Mouse (Mus musculus): ENCODE data around the gene Tmem100. TPM values are rescaled to one million over a fixed set of nuclear protein-coding genes. Genes with fewer than 3 reads are reported as not detected.

Tmem100 gene
- total RNA-seq (2021), result 10 to 100 TPM; 19.2 to 19.7 TPM

DNA sequence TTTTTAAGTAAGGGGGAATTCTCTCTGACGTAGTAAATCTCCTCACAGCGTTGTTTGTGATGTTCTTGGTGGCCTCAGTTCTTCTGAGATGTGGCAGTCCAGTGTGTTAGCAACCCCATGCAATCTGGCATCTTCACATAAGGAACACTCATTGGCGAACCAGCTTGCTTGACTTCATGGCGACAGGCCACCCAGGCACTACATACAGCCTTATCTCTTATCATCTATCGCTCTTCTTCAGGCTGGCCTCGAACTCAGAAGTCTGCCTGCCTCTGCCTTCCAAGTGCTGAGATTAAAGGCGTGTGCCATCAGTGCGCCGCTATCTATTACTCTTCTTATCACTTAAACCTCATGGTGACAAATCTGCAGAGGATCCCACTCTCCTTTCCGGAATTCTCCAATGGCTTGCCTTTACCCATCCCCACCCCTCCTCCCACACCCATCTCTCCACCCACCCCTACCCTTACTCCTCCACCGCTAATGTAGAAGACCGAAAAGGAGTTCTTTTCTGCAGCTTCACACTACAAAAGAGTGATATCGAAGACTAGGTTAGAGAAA is at the start of gene Tmem100:
Tmem100 (plus strand) TSS at position 508 of the 558 bp plus-strand sequence.
- intact Hi-C loops (cut with DNase I), result no loop called here
- DNase-seq (ENCODE audit: low spot score in 2 of 2), result no peak

DNA sequence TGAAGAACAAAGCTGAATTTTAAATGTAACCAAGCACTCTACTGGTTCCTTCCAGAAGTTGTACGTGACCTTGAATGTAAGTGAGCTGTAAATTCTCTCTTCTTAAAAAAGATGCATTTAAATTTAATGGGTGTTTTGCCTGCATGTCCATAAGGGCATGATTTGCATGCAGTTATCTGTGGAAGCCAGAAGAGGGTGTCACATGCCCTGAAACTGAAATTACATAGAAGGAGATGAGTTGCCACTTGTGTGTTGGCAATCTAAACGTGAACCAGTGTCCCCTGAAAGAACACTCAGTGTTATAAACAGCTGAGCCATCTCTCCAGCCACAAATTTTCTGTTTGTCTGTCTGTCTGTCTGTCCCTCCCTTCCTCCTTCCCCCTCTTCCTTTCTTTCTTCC is 47.2 kb upstream of the Tmem100 start:
- DNase-seq (ENCODE audit: low spot score in 2 of 2), result no peak
- intact Hi-C loops (cut with DNase I), result no loop called here

DNA sequence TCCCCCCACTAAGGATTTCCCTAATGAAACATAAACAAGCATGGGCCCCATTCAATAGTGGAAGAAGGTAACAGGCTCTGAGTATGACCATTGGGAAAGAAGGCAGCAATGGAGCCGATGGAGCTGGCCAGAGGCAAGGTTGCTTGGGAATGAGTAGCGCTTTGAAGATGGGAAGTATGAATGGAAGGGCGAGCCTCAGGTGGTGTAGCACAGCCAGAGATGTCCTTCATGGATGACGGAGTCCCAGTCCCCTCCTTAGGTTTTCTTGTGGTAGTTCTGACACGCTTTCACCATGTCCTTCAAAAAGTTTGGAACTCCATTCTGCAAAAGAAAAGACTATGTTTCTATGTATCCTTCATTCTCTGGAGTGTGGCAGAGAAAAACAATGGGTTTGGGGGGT is 45.7 kb upstream of the Tmem100 start:
- intact Hi-C loops (cut with DNase I), result no loop called here
- DNase-seq (ENCODE audit: low spot score in 2 of 2), result no peak

DNA sequence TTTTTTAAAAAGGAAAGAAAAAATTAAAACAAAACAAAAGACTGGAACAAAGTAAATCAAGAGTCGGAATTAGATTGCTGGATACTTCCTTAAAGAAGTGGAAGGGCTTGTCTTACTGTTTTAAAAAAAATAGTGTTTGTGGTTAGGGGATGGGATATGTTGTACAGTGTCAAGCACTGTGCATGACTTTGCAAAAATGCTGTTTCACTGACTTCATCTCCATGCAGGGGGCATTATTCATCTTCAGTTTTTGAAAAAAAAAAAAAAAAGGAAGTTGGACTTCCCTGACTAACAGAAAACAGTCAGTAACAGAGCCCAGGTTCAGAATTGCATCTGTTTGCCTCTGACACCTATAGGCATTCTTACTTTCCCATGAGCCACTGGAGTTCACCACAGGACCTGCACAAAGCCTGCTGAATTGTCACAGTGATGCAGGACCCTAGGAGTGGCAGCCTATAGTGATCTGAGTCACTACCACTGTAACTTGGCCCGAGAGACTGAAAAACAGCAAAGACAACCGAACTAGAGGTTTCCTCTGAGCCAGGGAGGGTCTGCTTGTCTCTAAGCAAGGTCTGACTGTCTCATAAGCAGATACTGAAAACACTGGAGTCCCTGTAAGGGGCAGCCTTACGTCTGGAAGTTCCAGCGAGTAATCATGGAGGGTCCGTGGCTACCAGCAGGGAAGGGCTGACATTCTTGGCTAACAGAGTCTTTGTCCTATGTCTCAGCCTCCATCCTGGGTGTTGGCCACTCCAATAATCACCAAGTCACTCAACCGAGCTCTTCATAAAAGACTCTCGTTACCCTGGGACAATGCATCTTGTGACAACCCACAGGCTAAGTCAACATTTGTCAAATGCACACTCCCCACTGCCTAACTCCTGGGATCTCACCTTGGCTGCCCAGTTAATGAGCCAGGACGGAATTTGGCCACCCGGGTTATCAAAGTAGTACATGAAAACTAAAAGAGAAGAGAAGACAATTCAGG is 44.7 kb upstream of the Tmem100 start:
- no peak for DNase-seq (ENCODE audit: low spot score in 2 of 2)
- intact Hi-C loops (cut with DNase I), result no loop called here

DNA sequence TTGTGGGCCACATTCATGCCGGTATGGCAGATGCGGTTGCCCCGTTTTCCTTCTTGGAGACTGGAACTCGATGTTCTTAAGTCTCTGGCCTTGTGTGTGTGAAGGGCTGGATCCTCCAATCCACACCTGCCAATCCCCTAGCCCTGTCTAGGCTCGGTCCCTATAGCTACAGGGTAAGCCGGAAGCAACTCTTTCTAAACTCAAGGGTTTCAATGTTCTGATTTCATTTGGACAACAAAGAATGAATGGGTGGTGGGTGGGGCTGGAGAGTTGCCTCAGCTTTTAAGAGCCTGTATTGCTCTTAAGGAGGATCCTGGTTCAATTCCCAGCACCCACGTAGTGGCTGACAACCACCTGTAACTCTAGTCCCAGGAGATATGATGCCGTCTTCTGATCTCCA is 43.6 kb upstream of the Tmem100 start:
- DNase-seq (ENCODE audit: low spot score in 2 of 2), result no peak
- intact Hi-C loops (cut with DNase I), result no loop called here

DNA sequence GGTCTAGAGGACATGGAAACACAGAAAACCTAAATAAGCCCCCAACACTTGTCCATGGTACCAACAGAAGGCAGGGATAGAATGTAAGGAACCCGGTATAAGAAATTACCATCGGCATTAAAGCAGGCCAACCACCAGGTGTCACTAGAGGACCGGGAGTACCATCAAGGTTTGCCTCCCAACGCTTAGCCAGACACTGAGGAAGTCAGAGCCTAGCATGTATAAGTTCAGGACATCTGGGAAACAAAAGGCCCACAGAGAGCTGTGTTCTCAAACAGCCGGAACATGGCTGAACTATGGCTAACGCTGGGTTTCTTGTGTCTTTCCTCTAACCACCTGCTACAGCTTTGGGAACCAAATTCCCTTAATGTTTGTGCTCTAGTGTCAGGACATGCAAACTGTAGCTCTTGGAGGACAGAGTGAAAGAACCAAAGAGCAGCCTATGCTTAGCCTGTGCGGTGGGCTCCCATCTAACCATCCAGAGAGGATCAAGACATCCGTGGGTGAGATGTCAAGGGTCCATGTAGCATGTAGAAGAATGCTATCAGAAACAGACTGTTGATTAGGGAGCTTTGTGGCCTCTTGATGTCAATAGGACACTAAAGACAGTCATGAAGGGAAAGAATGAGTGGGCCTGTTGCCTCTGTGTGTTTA is 41.1 kb upstream of the Tmem100 start:
- peak; percentile 66 to 71 for DNase-seq (ENCODE audit: low spot score in 2 of 2)
- intact Hi-C loops (cut with DNase I), result loop anchor here (1.0 kb wide), 1 partner anchor 181 kb away; no protein-coding TSS in a partner anchor

DNA sequence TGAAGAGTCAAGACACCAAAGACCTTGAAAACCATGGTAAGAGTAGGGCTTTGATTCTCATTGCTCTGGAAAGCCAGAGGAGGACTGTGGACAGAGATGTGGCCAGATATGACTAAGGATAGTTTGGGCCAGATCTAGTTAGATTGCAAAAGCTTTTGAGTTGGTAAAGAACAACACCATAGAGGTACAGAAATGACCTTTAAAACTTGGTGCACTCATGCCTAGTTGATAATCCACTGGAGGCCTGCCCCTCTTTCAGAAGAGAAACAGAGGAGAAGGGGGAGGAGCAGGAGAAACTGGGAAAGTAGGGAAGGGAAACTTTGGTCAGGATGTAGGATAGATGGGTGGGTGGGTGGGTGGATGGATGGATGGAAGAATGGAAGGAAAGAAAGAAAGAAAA is 38.5 kb upstream of the Tmem100 start:
- no peak for DNase-seq (ENCODE audit: low spot score in 2 of 2)
- intact Hi-C loops (cut with DNase I), result loop anchor here (5.0 kb wide), 1 partner anchor 631 kb away; no protein-coding TSS in a partner anchor

DNA sequence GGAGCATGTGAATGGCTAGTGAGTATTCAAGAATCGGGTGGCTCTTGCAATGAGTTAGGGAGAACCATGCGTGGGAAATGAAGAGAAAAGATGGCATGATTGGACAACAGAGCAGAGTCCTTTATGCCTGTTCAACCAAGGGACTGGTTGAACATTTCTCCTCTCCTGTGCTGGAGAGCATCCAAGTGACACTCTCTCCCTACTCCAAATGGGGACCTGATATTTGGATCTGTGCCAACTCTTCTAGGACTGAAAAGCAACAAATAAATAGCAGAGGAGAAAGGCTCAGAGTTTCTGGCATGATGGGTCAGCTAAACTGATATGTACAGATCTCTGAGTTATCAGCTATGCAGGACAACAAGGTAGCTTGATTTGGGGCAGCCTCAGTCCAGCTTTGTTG is 35.4 kb upstream of the Tmem100 start:
- no peak for DNase-seq (ENCODE audit: low spot score in 2 of 2)
- intact Hi-C loops (cut with DNase I), result loop anchor here (5.0 kb wide), 1 partner anchor 628 kb away; no protein-coding TSS in a partner anchor

DNA sequence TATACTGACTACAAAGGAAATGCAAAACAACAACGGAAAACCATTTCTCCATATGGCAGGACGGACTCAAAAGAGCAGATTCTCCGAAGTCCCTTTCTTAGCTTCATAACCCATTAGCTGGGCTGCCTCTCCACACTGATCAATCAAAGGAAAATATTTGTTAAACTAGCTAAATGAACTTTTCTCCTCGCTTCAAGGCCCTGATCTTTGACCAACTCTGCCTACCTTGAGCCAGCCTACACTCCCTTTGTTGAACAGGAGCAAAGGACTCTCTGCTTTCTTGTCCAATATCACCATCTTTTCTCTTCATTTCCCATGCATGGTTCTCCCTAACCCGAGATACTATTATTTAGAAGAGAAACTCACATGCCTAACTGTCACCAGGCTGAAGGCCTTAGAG is 34.6 kb upstream of the Tmem100 start:
- DNase-seq (ENCODE audit: low spot score in 2 of 2), result no peak
- intact Hi-C loops (cut with DNase I), result no loop called here

DNA sequence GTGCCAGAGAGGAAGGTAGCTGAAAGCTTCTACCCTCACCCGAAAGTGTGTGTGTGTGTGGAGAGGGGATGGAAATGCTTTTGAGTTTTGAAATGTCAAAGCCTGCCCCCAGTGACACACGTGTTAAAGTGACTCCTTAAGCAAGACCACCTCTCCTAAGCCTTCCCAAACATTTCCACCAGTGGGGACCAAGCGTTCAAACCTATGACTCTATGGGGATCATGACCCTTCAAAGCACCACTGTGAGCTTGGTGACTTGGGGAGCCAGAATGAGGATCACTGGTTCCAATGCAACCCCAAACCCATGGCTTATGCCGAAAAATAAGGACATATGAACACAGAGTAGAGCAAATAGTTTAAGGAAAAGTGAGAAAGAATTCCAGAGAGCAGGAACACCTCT is 33.7 kb upstream of the Tmem100 start:
- DNase-seq (ENCODE audit: low spot score in 2 of 2), result no peak
- intact Hi-C loops (cut with DNase I), result no loop called here

DNA sequence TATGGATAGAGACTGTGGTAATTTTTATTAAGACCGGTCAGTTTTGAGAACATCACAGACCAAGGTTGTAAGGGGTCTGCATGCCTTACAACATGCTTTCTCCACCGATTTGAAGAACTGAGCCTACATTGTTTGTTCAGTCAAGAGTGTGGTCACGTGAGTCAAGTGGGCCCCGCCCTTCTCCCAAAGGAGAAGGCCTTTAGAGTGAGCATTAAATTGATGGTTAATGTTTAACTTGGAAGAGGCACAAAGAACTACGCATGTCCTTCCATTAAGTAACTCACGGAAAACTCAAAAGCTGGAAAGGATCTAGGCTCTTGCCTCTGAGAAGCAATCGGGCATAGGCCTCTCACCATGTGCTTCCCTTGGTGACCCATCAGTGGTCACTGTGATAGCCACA is 33.3 kb upstream of the Tmem100 start:
- intact Hi-C loops (cut with DNase I), result no loop called here
- no peak for DNase-seq (ENCODE audit: low spot score in 2 of 2)

DNA sequence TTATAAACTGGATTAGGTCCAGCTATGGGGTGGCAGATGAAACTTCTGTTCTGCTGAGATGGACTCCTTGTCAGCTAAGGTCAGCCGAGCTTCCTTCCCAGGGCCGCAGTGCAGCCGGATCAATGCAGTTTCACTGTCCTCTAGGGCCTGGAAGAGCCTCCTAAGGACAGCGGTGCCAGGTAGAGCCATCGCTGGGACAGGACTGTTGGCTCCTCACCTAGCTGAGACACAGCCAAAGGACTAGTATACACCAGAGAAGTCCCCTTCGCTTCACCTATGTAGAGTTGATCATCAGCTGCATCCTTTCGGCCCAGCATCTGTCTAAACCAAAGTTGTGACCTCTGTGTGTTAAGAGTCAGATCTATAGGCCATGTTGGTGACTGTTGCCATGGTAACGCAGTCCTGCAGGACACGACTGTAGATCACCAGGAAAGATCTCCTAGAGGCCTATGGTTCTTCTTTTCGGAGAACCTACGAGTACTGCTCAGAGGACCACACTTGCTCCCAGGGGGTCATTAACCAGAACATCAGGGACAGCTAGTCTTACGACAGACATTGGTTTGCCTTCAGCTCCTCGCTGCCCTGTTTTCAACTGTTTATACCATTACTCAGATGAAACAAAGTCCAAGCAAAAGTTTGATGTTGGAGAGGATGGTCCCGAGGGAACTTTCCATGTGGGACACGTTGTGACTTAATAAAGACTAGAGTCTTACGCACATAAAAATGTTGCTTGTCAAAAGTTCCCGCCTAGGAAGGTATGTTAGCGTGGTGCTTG is 31.0 kb upstream of the Tmem100 start:
- intact Hi-C loops (cut with DNase I), result no loop called here
- no peak for DNase-seq (ENCODE audit: low spot score in 2 of 2)

DNA sequence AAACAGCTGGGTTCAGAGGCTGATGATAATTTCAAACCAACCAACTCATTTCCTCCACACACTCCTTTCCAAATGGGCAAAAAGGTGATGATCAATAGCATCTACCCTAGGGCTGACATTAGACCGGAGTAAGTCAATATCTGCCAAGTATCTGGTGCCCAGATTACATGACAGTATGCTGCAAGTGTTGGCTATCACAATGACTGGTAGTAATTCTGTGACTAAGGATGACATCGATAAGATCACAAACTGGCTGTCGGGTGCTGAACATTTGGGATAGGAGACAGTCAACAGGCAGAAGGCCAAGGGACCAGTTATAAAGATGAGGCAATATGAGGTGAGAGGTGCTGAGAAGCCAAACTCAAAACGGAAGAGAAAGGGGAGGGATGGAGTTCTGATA is 29.5 kb upstream of the Tmem100 start:
- intact Hi-C loops (cut with DNase I), result no loop called here
- no peak for DNase-seq (ENCODE audit: low spot score in 2 of 2)

DNA sequence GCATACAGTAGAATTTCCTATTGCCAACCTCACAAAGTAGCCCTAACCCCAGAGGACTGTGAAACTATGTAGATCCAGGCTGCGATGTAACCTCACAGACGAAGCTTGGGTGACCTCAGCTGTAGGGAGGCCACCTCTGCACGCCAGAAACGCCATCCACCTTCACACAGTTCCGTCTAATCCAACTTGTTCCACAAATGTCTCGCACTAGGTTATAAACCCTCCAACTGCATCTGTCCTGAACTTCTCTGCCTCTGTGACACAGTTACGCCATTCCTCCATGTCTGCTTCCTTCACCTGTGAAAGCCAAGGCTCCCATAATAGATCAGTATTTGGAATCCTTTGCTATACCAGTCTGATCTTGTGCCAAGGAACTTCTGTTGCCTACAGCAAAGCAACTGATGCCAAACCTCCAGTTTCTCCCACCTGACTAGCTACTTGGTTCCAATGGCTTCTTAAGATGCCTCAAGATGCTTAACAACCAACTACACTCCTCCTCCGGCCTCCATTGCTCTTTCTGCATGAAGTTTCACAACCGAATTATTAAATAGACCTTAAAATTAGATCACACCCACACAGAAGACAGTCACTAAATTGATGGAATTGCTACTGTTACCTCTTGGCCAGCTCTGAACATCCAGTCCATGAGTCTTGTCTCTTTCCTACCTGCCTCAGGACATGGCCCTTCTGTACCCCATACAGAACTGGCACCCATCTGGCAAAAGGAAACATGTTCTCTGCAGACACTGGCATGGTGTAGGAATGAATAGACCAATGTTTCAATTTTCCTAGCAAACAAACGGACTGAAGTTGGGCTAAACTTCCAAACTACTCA is 28.5 kb upstream of the Tmem100 start:
- no peak for DNase-seq (ENCODE audit: low spot score in 2 of 2)
- intact Hi-C loops (cut with DNase I), result no loop called here

DNA sequence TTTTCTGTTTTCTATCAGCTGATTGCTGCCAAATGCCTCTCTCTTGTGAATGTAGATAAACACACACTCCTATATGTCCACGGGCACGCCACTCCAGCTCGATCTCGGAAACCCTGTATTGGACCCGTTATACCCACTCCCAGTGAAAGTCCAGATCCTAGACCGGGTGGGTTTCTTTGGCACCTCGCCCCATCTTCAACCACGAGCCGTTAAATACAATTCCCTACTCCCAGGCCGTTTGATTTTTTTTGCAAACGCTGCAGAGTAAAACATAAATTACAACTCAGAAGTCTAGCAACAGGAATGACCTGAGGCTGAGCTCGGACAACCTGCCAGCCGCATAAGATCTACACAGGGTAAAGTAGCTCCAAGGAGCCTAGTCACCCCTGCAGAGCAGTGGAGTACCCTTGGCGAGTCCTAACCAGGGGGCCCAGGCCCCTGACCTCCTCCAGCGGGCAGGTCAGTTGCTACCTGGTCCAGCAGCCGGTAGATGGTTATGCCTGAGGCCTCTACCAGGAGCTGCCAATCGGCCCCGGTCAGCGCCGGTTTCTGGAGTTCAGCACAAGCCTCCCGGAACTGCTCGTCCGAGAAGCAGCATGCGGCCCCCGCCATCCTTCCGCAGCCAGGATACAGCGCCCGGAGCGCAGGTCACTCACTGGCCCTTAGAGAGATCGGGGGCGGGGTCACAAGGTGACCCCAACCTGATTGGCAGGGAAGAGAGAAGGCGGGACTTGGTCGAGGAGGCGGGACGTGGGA is 27.7 kb upstream of the Tmem100 start, which contains the start of gene Pctp:
Pctp (minus strand) TSS at position 664 of the 756 bp plus-strand sequence.
- peak; percentile 12 to 16 for DNase-seq (ENCODE audit: low spot score in 2 of 2)
- intact Hi-C loops (cut with DNase I), result no loop called here

DNA sequence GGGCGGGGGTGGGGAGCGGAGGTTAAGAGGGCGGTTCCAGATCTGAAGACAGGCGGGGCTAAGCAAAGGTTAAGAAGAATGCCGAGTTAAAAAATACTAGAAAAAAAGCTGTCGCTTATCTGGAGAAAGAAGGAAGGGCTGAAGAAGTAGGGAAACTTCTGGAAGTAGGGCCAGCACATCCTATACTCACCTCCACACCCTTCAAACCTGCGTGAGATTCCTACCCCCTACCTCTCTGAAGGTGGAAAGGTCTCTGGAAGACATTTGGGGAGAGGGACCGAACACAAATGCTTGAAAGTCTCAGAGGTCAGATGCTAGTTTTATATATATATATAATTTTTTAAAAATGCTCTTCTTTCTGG is 27.2 kb upstream of the Tmem100 start:
- intact Hi-C loops (cut with DNase I), result no loop called here
- DNase-seq (ENCODE audit: low spot score in 2 of 2), result no peak

DNA sequence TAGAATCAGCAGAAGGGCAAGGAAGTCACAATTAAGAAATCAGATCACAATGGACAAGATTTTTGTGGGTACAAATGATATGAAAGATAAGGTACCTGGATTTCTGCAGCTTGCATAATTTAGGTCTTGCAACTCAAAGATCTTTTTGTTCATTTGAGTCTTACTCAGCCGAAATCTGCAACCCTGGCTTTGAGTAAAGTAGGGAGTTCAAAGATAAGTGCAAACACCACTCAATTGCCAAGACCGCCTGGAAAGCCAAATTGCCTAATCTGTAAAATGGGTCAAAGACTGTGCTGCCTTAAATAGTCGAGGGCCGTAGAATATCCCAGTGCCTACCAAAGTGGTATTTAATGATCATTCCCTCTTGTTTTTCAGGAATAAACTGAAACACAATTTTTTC is 26.8 kb upstream of the Tmem100 start:
- DNase-seq (ENCODE audit: low spot score in 2 of 2), result no peak
- intact Hi-C loops (cut with DNase I), result no loop called here

DNA sequence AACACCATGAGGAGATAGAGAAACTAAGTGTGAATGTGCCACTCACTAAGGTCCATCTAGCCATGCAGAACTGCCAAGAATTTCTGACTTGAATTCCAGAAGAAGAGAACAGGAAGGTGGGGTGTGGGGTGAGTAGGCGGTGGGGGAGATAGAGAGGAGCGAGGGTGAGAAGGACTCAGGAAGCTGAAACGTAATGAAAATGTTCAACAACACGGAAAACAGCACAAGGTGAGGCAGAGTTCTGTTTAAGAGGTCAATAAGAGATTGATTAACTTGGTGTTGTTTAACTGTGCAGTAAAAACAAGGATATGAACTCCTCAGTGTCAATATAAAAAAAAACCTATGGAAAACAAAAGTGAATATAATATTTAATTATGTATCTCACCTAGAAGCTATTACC is 24.0 kb upstream of the Tmem100 start:
- intact Hi-C loops (cut with DNase I), result no loop called here

More for the DNA sequence above, 24.0 kb upstream of the Tmem100 start:
- DNase-seq (ENCODE audit: low spot score in 2 of 2), result no peak

All from left cerebral cortex, postnatal 25 days (tissue).